Mouse (Mus musculus) neutrophil, adult 65 days (primary cell): ENCODE results near the gene Rnpep. TPM values are rescaled to one million over a fixed set of nuclear protein-coding genes. Genes with fewer than 3 reads are reported as not detected.

ENCODE experiments used
- total RNA-seq: library from RNA; stranded (reverse); gene quantifications from 2 replicates; pipeline ENCODE4 v1.2.4, GENCODE M21; 2023

The Rnpep gene
- 136 and 152 TPM in 2 replicates for total RNA-seq

DNA sequence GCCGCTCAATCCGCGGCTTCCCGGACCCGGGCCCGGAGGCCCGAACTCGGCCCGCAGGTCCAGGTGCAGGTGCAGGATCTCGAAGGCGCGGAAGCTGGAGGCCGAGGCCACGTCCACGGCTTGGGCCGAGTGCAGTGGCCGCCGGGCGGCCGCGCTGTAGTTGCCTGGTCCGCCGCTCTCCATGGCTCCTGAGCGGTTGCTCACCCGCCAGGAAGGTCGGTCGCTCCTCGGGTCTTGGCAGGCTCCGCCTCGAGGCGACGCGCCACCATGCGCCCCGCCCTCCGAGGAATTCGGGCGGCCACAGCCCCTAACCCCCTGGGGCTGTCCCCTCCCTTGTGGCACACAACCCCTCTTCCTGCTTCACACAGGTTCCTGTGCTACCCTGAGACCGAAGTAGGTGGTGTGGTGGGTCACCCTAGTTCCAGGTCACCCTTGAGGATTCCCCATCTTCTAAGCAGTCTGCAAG, at the start of gene Rnpep:
Gene Rnpep, minus strand, starts transcription at position 259 of the 466 bp plus-strand sequence.

DNA sequence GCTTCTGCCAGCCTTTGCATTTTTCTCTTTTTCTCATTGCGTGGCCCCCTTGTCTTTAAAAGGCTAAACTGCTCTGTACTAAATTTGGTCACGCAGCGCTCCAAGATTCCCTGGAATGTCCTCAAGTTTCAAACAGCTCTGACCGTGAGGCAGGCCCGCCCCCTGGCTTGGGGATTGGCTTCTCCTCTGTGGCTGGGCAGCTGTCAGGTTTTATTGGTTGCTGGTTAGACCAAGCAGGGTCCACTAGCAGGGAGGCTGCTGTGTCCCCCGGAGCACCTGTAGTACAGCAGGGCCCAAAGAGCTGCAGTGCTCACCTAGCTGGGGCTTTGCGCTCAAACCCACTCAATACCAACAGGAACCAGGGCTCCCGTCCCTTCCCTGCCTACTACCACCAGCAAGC, 40.7 kb upstream of the Rnpep start, which contains the start of gene Lmod1:
Gene Lmod1, plus strand, starts transcription at position 237 of the 400 bp plus-strand sequence.

DNA sequence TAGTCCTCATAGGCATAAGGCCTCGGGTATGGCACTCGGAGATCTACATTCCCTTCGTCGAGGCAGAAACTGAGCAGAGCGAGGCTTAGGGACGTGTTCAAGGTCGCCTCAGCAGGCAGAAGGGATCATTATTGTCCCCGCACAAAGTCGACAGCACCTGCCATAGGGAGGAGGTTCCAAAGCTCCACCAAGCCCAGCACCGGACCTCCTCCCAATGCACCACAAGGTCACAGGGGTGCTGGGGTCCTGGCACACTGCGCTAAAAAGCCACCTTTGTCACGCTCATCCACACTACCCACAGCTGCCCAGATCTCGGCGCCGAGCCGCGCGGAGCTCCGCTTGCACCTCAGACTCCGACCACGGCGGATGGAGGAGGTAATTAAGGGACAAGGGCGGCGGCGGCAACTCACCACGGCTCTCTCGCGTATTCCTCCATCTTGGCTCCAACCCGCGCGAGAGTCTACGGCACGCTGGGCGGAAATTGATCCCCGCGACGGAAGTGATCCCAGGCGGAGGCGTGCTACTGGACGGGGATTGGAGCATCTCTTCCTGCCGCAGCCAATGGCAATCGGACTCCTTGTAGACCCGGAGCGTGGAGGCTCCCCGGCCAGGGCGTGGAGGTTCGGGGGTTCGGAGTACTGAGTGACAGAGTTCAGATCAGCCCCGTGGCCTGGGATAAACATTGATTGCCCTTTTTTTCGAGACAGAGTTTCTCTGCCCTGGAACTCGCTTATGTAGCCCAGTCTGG, 29.6 kb upstream of the Rnpep start, which contains the start of gene Timm17a:
Gene Timm17a, minus strand, starts transcription at position 495 of the 748 bp plus-strand sequence.

DNA sequence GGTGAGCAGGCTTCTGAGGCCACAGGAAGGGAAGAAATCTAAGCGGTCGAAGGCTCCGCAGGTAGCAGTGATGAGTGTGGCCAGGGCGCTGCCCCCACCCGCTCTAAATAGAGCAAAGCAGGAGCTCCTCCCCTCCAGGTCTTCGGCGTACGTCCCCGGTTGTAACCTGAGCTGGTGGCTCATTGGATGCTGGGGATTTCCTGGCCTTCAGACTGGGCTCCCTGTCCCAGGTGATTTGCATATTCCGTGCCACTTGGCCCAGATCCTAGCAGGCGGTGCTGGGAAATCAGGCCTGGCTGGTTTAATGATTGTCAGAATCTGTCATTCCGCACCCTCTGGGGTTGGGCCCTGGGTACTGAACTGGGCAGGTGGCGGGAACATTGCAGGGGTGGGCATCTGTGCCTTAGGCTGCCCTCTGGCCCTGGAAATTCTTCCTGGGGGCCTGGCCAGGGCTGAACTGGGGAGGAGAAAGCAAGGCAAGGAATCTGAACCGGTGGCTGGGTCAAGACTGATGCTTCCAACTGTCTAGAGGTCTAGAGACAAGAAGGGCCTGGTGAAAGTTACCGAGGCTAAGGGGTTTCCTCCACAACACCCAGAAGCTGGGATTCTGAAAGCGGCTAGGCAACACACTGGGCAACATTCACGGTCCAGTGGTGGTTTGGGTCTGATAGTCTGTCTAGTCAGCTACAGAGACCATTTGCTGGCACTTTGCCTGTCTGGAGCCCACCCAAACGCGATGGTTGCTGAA, 25.3 kb downstream of the Rnpep start, which contains the start of gene Elf3:
Gene Elf3, minus strand, starts transcription at position 189 of the 748 bp plus-strand sequence.

Other genes with a start within 250 kb of the Rnpep start
- not detected in 2 replicates for gene Lgr6, start 178.8 kb downstream of the Rnpep start, total RNA-seq
- gene Ptpn7, start 151.4 kb downstream of the Rnpep start, total RNA-seq = 52.8 and 54.5 TPM in 2 replicates
- 105 and 113 TPM in 2 replicates for gene Arl8a, start 137.3 kb downstream of the Rnpep start, total RNA-seq
- gene Gpr37l1, start 116.4 kb downstream of the Rnpep start, total RNA-seq = not detected in 2 replicates
- gene Elf3, start 25.5 kb downstream of the Rnpep start, total RNA-seq = not detected in 2 replicates
- 21.8 and 31.5 TPM in 2 replicates for gene Timm17a, start 29.7 kb upstream of the Rnpep start, total RNA-seq
- not detected in 2 replicates for gene Lmod1, start 40.7 kb upstream of the Rnpep start, total RNA-seq
- gene Shisa4, start 91.2 kb upstream of the Rnpep start, total RNA-seq = 0.63 TPM in 1 of 2 replicates, not detected in the other
- gene Ipo9, start 146.4 kb upstream of the Rnpep start, total RNA-seq = 31.2 and 67.3 TPM in 2 replicates